Mouse (Mus musculus): ENCODE measurements around the gene R3hcc1l. TPM values are rescaled to one million over a fixed set of nuclear protein-coding genes. Genes with fewer than 3 reads are reported as not detected.

The R3hcc1l gene
- polyA plus RNA-seq, 1 experiment from 2014 or later = 9.5 TPM

GRCm38 (mm10) chr19:42582811-42583370 is 64.3 kb downstream of the R3hcc1l start:
- Histone ChIP-seq H3K27ac (replicated peaks) (no peak overlapping the region), H3K9ac (no peak overlapping the region), H3K27me3 (replicated peaks) (no peaks in the 10 kb centered on the region), H3K4me1 (peaks cover 17% of the 10 kb centered on the region), H3K4me3 (no peak overlapping the region), H3K9me3 (no peaks in the 10 kb centered on the region), H3K4me2 (0 out of 2 replicates have a peak overlapping the region, but pooled peaks have one; percentile 9), H3K36me3 (peaks cover 28% of the 10 kb centered on the region)
- 87% methylated on average over 13 of the region's 13 CpGs for WGBS
- ATAC-seq (ENCODE audit: extremely low read depth, insufficient number of reproducible peaks, low FRiP score, low TSS enrichment) = no peak

- no peaks in the 10 kb centered on the region for H3K27me3 ChIP-seq (replicated peaks)
- WGBS = 83% methylated on average over 5 of the region's 5 CpGs
- no peak overlapping the region for H3K4me3 ChIP-seq
- no peak overlapping the region; the same call in 1 of the 2 replicates for H3K27ac ChIP-seq (replicated peaks)
- no peak for ATAC-seq (ENCODE audit: extremely low read depth, insufficient number of reproducible peaks, low FRiP score, low TSS enrichment)
- H3K36me3 ChIP-seq = peaks cover 28% of the 10 kb centered on the region
- no peak overlapping the region for H3K9ac ChIP-seq
- no peaks in the 10 kb centered on the region for H3K9me3 ChIP-seq
- peaks cover 25% of the 10 kb centered on the region for H3K4me1 ChIP-seq
- H3K4me2 ChIP-seq = 0 out of 2 replicates have a peak overlapping the region, but pooled peaks have one; percentile 9
Measured at GRCm38 (mm10) chr19:42583677-42584076, 65.1 kb downstream of the R3hcc1l start.

GRCm38 (mm10) chr19:42584188-42584587 is 65.6 kb downstream of the R3hcc1l start:
- no peak for ATAC-seq (ENCODE audit: extremely low read depth, insufficient number of reproducible peaks, low FRiP score, low TSS enrichment)
- Histone ChIP-seq H3K9me3 (no peaks in the 10 kb centered on the region), H3K27me3 (replicated peaks) (no peaks in the 10 kb centered on the region), H3K9ac (no peak overlapping the region), H3K4me3 (no peak overlapping the region), H3K36me3 (peaks cover 28% of the 10 kb centered on the region), H3K4me1 (peaks cover 25% of the 10 kb centered on the region), H3K4me2 (no peak overlapping the region), H3K27ac (replicated peaks) (no peak overlapping the region)
- 66% methylated on average over 3 of the region's 3 CpGs for WGBS

GRCm38 (mm10) chr19:42587704-42588103 is 69.1 kb downstream of the R3hcc1l start:
- Histone ChIP-seq H3K9ac (no peak overlapping the region; the same call in 1 of the 2 replicates), H3K27me3 (replicated peaks) (no peaks in the 10 kb centered on the region), H3K9me3 (no peaks in the 10 kb centered on the region), H3K36me3 (peaks cover 45% of the 10 kb centered on the region), H3K4me1 (peaks cover 25% of the 10 kb centered on the region), H3K4me2 (no peak overlapping the region), H3K27ac (replicated peaks) (peak overlapping the region; percentile 25; the same call in 1 of the 2 replicates), H3K4me3 (no peak overlapping the region)
- 45% methylated on average over 2 of the region's 2 CpGs for WGBS
- no peak for ATAC-seq (ENCODE audit: extremely low read depth, insufficient number of reproducible peaks, low FRiP score, low TSS enrichment)

- no peak for ATAC-seq (ENCODE audit: extremely low read depth, insufficient number of reproducible peaks, low FRiP score, low TSS enrichment)
- Histone ChIP-seq H3K4me1 (peaks cover 32% of the 10 kb centered on the region), H3K4me3 (no peak overlapping the region), H3K4me2 (no peak overlapping the region), H3K27ac (replicated peaks) (no peak overlapping the region), H3K9me3 (no peaks in the 10 kb centered on the region), H3K9ac (no peak overlapping the region), H3K27me3 (replicated peaks) (no peaks in the 10 kb centered on the region), H3K36me3 (peaks cover 42% of the 10 kb centered on the region)
- WGBS = 73% methylated on average over 1 of the region's 1 CpGs
Measured at GRCm38 (mm10) chr19:42589246-42589645, 70.7 kb downstream of the R3hcc1l start.

GRCm38 (mm10) chr19:42591534-42591933 is 73.0 kb downstream of the R3hcc1l start:
- no peak for ATAC-seq (ENCODE audit: extremely low read depth, insufficient number of reproducible peaks, low FRiP score, low TSS enrichment)
- peaks cover 30% of the 10 kb centered on the region for H3K4me1 ChIP-seq
- H3K27ac ChIP-seq (replicated peaks) = no peak overlapping the region
- H3K9ac ChIP-seq = no peak overlapping the region
- H3K4me2 ChIP-seq = no peak overlapping the region
- H3K36me3 ChIP-seq = peaks cover 48% of the 10 kb centered on the region
- H3K9me3 ChIP-seq = no peaks in the 10 kb centered on the region
- WGBS = 79% methylated on average over 14 of the region's 14 CpGs
- H3K27me3 ChIP-seq (replicated peaks) = no peaks in the 10 kb centered on the region
- H3K4me3 ChIP-seq = no peak overlapping the region

GRCm38 (mm10) chr19:42593456-42593855 is 74.9 kb downstream of the R3hcc1l start:
- Histone ChIP-seq H3K4me3 (no peak overlapping the region), H3K9me3 (no peaks in the 10 kb centered on the region), H3K36me3 (peaks cover 48% of the 10 kb centered on the region), H3K27ac (replicated peaks) (no peak overlapping the region), H3K9ac (no peak overlapping the region), H3K4me1 (peaks cover 13% of the 10 kb centered on the region), H3K4me2 (no peak overlapping the region), H3K27me3 (replicated peaks) (no peaks in the 10 kb centered on the region)
- WGBS = 84% methylated on average over 6 of the region's 6 CpGs
- no peak for ATAC-seq (ENCODE audit: extremely low read depth, insufficient number of reproducible peaks, low FRiP score, low TSS enrichment)

- no peak for ATAC-seq (ENCODE audit: extremely low read depth, insufficient number of reproducible peaks, low FRiP score, low TSS enrichment)
- H3K9ac ChIP-seq = no peak overlapping the region
- no peak overlapping the region for H3K4me2 ChIP-seq
- H3K9me3 ChIP-seq = no peaks in the 10 kb centered on the region
- H3K4me1 ChIP-seq = peaks cover 11% of the 10 kb centered on the region
- no peak overlapping the region for H3K4me3 ChIP-seq
- no peaks in the 10 kb centered on the region for H3K27me3 ChIP-seq (replicated peaks)
- H3K36me3 ChIP-seq = peaks cover 48% of the 10 kb centered on the region
- WGBS = 87% methylated on average over 6 of the region's 6 CpGs
- no peak overlapping the region for H3K27ac ChIP-seq (replicated peaks)
Measured at GRCm38 (mm10) chr19:42595066-42595465, 76.5 kb downstream of the R3hcc1l start.

GRCm38 (mm10) chr19:42597286-42597685 is 78.7 kb downstream of the R3hcc1l start:
- Histone ChIP-seq H3K9ac (no peak overlapping the region), H3K4me3 (no peak overlapping the region), H3K27ac (replicated peaks) (no peak overlapping the region), H3K9me3 (no peaks in the 10 kb centered on the region), H3K4me2 (no peak overlapping the region), H3K27me3 (replicated peaks) (no peaks in the 10 kb centered on the region), H3K36me3 (peaks cover 32% of the 10 kb centered on the region; the same call in 1 of the 2 replicates), H3K4me1 (peaks cover 11% of the 10 kb centered on the region)
- no peak for ATAC-seq (ENCODE audit: extremely low read depth, insufficient number of reproducible peaks, low FRiP score, low TSS enrichment)
- 92% methylated on average over 12 of the region's 12 CpGs for WGBS

- H3K4me2 ChIP-seq = no peak overlapping the region
- peaks cover 5% of the 10 kb centered on the region for H3K4me1 ChIP-seq
- no peak for ATAC-seq (ENCODE audit: extremely low read depth, insufficient number of reproducible peaks, low FRiP score, low TSS enrichment)
- WGBS = 91% methylated on average over 6 of the region's 6 CpGs
- no peaks in the 10 kb centered on the region for H3K9me3 ChIP-seq
- H3K9ac ChIP-seq = no peak overlapping the region
- peaks cover 29% of the 10 kb centered on the region; the same call in 1 of the 2 replicates for H3K36me3 ChIP-seq
- no peaks in the 10 kb centered on the region for H3K27me3 ChIP-seq (replicated peaks)
- H3K27ac ChIP-seq (replicated peaks) = no peak overlapping the region
- no peak overlapping the region for H3K4me3 ChIP-seq
Measured at GRCm38 (mm10) chr19:42597896-42598295, 79.3 kb downstream of the R3hcc1l start.

GRCm38 (mm10) chr19:42599891-42600290 is 81.3 kb downstream of the R3hcc1l start:
- no peak overlapping the region for H3K4me3 ChIP-seq
- no peaks in the 10 kb centered on the region for H3K4me1 ChIP-seq
- no peak overlapping the region for H3K4me2 ChIP-seq
- no peaks in the 10 kb centered on the region for H3K9me3 ChIP-seq
- ATAC-seq (ENCODE audit: extremely low read depth, insufficient number of reproducible peaks, low FRiP score, low TSS enrichment) = no peak
- H3K27ac ChIP-seq (replicated peaks) = no peak overlapping the region
- H3K27me3 ChIP-seq (replicated peaks) = peaks cover 17% of the 10 kb centered on the region
- peaks cover 13% of the 10 kb centered on the region; the same call in 1 of the 2 replicates for H3K36me3 ChIP-seq
- H3K9ac ChIP-seq = no peak overlapping the region
- 83% methylated on average over 17 of the region's 17 CpGs for WGBS

- Histone ChIP-seq H3K27me3 (replicated peaks) (peaks cover 17% of the 10 kb centered on the region), H3K36me3 (peaks cover 6% of the 10 kb centered on the region; the same call in 1 of the 2 replicates), H3K4me1 (no peaks in the 10 kb centered on the region), H3K4me2 (no peak overlapping the region), H3K9me3 (no peaks in the 10 kb centered on the region), H3K9ac (no peak overlapping the region), H3K4me3 (no peak overlapping the region), H3K27ac (replicated peaks) (no peak overlapping the region)
- no peak for ATAC-seq (ENCODE audit: extremely low read depth, insufficient number of reproducible peaks, low FRiP score, low TSS enrichment)
- 67% methylated on average over 3 of the region's 3 CpGs for WGBS
Measured at GRCm38 (mm10) chr19:42600591-42600990, 82.0 kb downstream of the R3hcc1l start.
